ENCODE assay signal across 15 mouse cellular contexts in genomic region chr1:59220371-59220770, GRCm38 (mm10). TPM values are rescaled to one million over a fixed set of nuclear protein-coding genes. Genes with fewer than 3 reads are reported as not detected.
"Had no signal": no experiment of that assay in that cellular context is flagged by ENCODE, and none has a peak within 500 bp of the region (broad histone marks: within the 10 kb centered on the region; RNA-seq: fewer than 3 reads in every experiment).

No protein-coding gene starts in this region.

- H3K4me2 ChIP-seq: kidney, embryonic 15.5 days; limb, embryonic 12.5 days; liver, embryonic 13.5 days; lung, embryonic 15.5 days; neural tube, embryonic 12.5 days had no signal

- H3K9ac ChIP-seq: kidney, embryonic 15.5 days; limb, embryonic 12.5 days; liver, embryonic 13.5 days; liver, postnatal 0 days; lung, embryonic 15.5 days; neural tube, embryonic 12.5 days had no signal

- H3K4me3 ChIP-seq: kidney, embryonic 15.5 days; limb, embryonic 12.5 days; liver, embryonic 13.5 days; lung, embryonic 15.5 days; midbrain, embryonic 10.5 days; myocyte; neural tube, embryonic 12.5 days had no signal

- H3K27ac ChIP-seq: kidney, embryonic 15.5 days; limb, embryonic 12.5 days; liver, embryonic 13.5 days; lung, embryonic 15.5 days; midbrain, embryonic 10.5 days; neural tube, embryonic 12.5 days had no signal

- H3K27me3 ChIP-seq: kidney, embryonic 15.5 days; limb, embryonic 12.5 days; liver, embryonic 13.5 days; lung, embryonic 15.5 days; neural tube, embryonic 12.5 days had no signal

- ATAC-seq: liver, postnatal 0 days had no signal

- H3K4me1 ChIP-seq: kidney, embryonic 15.5 days; limb, embryonic 12.5 days; lung, embryonic 15.5 days; neural tube, embryonic 12.5 days had no signal

- DNase-seq: kidney, postnatal 25 days; liver; liver, embryonic 13.5 days; liver, postnatal 0 days; midbrain, embryonic 14.5 days; thymus, adult 18-20 months; thymus, postnatal 14 days had no signal

- H3K9me3 ChIP-seq: kidney, embryonic 15.5 days; limb, embryonic 12.5 days; liver, embryonic 13.5 days; lung, embryonic 15.5 days; midbrain, embryonic 10.5 days; neural tube, embryonic 12.5 days had no signal

RNA-seq across cellular contexts. Expression of gene Cdk15, which starts 36.3 kb away (rescaled TPM):
- total RNA-seq: megakaryocyte, adult 5-6 weeks; neutrophil, adult 5-6 weeks had no signal
- polyA plus RNA-seq: limb, embryonic 12.5 days; liver, embryonic 13.5 days; lung, embryonic 15.5 days had no signal
